Mouse (Mus musculus): Measurements from ENCODE around the gene Nectin1. TPM values are rescaled to one million over a fixed set of nuclear protein-coding genes. Genes with fewer than 3 reads are reported as not detected.

Gene Nectin1
- total RNA-seq, 2 experiments from 2014 or later, result 3.0 to 3.6 TPM

DNA sequence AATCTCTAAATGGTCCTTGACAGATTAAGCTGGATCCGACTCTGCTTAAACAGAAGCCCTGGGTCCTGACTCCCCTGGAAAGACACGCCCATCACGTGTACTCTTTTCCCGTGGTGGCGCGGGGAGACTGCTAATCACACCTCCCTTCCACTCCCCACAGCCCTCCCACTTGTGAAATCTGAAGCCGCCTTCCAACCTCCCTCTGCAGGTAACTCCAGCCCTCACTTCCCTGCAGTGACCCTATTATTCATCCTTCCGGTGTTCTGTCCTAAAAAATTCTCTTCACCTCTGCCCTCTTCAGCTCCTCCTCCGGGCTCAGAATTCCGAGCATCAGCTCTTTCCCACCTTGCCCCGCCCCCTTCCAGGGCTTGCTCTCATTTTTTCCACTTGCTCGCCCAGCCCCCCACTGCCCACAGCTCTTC, 5.9 kb upstream of the Nectin1 start:
- intact Hi-C loops (cut with DNase I), result no loop called here
- no peak for DNase-seq (ENCODE audit: low spot score)

DNA sequence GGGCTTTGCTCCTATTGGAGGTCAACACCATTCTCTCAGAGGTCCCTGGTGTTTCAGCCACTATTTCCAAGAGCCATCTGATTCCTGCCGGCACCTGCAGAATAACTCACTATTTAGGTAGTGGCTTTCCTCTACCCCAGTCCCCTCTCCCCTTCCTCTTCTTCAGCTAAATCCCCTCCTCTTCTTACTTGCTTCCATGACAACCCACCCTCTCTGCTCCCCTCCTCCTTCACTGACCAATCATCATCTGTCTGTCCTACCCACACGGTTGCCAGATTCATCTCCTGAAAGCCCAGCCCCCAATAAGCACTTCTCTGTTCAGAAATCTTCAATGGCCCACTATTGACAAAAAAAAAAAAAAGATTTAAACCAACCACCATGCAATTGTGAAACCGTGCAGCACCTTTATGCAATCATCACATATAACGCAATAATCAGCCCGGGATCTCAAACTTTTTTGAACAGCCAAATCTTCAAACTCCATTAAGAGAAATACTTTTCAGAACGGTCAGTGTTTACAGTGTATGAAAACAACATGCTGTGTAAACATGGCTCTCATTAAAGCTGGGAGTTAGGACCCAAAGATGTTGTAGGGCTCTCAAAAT, 5.2 kb upstream of the Nectin1 start:
- intact Hi-C loops (cut with DNase I), result no loop called here
- no peak for DNase-seq (ENCODE audit: low spot score)

DNA sequence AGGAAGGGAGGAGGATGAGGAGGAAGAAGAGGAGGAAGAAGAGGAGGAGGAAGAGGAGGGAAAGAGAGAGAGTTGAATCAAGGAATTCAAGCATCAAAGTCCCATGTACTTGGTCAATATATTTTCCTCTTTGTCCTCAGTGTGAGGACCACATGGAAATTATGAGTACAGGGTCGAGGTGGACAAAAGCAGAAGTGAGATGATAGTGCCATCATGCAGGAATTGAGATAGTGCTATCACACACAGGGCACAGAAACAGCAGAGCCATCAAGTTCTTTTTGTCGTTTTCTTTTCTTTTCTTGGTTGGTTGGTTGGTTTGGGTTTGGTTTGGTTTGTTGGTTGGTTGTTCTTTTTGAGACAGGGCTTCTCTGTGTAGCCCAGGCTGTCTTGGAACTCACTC, 2.5 kb upstream of the Nectin1 start:
- no peak for DNase-seq (ENCODE audit: low spot score)
- intact Hi-C loops (cut with DNase I), result loop anchor here (5.0 kb wide), 2 partner anchors 106 to 181 kb away; no protein-coding TSS in a partner anchor

DNA sequence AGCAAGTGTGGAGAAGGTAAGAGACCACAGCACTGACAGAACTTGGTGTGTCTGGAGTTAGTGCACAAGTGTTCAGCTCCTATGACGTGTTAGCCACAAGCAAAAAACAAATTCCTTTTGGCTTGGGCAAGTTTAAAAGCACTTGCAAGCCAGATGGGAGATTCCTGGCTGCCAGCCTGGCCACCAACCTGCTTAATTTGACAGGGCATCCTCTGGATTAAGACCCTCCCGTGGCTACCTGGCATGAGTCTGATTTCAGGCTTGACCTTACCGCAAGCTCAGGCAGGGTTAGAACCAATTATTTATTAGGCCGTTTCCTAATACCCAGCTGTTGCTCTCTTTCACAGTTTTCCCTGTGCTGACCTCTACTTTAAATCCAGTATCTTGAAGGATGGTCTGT, 1.7 kb upstream of the Nectin1 start:
- no peak for DNase-seq (ENCODE audit: low spot score)
- intact Hi-C loops (cut with DNase I), result loop anchor here (2.0 to 5.0 kb wide), 3 partner anchors 61 to 180 kb away; no protein-coding TSS in a partner anchor

DNA sequence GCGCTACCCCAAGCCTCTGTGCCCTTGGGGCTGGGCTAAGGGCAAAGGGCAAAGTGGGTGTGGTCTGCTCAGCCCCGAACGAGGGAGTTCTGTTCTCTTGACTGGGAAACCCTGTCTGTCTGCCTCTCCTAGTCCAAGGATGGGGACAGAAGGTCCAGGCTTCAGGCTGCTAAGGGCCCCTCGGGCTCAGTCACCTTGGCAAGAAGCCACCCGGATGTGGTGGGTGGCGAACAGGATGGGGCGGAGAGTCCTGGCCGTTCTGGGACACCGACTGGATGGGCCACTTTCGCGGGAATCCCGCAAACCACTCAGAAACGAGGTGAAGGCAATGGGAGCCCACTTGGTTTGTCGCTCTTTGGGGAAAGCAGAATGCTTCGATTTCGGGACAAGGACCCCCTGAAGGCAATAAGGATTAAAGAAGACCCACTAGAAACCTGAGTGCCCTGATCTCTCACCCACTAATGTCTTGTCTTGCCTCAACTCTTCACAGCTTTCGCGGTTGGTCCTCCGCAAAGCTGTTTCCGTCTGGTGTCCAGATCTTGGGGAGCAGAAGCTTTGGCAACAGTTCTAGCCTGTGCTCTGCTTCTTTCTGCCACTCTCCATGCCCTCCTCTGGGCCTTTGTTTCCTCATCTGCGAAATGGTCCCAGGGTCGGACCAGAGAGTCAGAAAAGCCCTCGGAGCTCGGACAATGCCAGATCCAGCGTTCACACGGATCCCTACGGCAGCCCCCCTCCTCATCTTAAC, 710 bp upstream of the Nectin1 start:
- intact Hi-C loops (cut with DNase I), result loop anchor here (2.0 to 5.0 kb wide), 3 partner anchors 60 to 179 kb away; no protein-coding TSS in a partner anchor
- peak; percentile 74 for DNase-seq (ENCODE audit: low spot score)

DNA sequence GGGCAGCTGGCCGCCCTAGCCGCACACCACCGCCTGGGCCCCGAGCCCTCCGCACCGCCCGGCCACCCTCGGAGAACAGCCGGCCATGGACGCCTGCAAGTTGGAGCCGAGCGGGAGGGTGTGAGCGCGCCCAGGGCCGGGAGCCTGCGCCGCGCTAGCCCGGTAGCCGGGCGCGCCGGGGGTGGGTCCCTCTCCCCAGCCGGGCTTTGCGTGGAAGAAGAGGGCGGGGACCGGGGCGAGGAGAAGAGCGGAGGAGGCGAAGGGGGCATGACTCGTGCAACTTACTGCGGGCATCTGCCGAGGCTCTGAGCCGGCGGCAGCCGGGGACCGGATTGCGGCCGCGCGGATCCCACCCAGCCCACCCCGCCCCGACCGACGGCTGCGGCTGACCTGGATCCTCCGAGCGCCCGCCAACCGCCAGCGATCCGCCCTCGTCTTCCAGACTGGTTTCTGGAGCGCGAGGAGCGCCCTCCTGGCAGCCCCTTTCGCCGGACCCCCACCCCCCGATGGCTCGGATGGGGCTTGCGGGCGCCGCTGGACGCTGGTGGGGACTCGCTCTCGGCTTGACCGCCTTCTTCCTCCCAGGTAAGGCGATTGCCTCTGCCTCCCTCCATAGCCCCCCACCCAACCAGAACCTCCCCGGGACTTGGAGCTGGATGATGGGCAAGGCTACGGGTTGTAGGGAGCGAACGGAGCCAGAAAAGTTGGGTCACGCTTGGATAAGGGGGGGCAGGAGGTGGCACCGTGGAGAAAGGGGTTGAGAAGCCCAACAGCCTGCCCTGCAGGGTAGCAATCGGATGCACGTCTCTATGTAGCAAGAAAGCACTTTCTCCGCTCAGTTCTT, 576 bp downstream of the Nectin1 start:
- DNase-seq (ENCODE audit: low spot score), result no peak
- intact Hi-C loops (cut with DNase I), result loop anchor here (2.0 to 5.0 kb wide), 3 partner anchors 103 to 228 kb away; no protein-coding TSS in a partner anchor

DNA sequence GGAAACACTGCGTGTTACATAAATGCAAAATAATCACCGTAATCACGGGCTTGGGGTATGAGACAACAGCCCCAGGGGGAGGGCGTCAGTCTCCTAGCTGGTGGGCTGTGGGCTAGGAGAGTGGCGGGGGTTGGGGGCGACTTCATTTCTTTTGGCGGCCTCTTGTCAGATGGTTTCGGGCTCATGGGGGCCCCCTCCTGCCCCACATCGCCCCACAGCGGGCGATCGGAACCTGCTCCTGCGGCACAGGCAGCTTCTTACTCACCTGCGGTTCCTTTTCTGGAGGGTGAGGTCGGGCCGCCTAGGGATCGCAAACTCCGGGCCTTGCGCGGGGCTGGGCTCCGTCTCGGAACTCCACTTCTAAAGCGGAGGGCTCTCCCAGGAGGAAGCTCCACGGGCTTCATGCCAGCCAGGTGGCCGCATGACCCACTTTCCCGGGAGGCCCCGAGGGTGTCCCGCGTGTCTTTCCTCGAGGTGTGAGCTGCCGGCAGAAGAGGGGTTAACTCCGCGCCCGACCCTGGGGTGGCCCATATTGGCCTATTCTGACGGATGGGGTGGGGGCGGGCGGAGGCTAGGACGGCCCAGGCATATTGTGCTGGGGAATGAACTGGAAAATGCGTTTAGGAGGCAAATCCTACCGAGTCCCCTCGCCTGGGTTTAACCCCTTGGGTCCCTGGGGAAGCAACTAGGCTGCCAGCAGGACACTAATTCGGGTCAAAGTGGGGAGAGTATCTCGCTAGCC, 1.4 kb downstream of the Nectin1 start:
- DNase-seq (ENCODE audit: low spot score), result no peak
- intact Hi-C loops (cut with DNase I), result loop anchor here (2.0 kb wide), 1 partner anchor 228 kb away; no protein-coding TSS in a partner anchor

DNA sequence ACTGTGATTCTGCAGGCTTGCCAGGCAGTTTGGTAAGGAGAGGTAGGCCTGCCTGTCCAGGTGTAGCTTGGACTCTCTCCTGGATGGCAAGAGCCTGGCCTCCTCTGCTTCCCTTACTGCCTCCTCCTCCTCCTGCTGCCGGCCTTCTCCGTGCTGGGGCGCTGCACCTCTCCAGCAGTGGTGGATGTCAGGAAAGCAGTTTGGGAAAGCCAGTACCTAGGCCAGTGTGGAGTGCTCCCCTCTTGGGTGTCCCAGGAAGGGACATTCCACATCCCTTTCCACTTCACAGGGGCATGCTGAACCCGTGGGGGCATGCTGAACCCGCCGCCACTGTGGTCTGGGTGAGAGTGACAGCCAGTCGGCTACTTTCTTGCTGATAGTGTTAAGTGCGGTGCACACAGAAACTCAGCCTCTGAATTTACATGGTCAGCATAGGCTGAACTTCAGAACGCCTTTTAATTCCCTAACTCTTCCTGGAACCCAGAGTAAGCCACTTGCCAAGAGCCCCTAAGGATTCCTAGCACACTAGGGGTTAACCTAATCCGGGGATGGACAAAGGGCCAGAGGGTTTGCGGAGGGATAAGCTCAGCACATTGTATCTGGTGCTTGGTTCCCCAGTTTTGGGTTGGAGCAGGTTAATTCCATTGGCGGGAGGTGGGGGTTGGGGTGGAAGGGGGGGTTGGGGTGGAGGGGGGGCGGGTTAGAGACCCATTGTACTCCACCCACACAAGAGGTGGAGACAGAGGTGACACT, 2.3 kb downstream of the Nectin1 start:
- intact Hi-C loops (cut with DNase I), result loop anchor here (2.0 kb wide), 1 partner anchor 227 kb away; no protein-coding TSS in a partner anchor
- DNase-seq (ENCODE audit: low spot score), result no peak

DNA sequence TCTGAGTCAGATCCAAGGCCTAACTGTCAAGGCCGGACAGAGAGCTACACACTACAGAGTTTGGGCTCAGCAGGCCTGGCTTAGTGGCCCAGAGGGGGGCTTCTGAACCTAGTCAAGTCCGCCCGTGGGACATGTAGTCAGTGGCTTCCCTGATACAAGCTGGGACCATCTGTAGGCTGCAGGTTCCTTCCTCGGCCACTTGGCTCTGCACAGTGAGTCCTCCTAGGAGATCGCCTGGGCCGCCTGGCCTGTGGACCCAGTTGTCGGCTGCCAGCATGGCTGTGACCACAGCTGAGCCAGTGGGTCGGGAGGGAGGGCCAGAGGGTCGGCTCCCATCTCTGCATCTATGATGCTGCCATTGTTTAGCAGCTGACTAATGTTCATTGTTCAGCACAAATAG, 3.9 kb downstream of the Nectin1 start:
- intact Hi-C loops (cut with DNase I), result no loop called here
- no peak for DNase-seq (ENCODE audit: low spot score)

DNA sequence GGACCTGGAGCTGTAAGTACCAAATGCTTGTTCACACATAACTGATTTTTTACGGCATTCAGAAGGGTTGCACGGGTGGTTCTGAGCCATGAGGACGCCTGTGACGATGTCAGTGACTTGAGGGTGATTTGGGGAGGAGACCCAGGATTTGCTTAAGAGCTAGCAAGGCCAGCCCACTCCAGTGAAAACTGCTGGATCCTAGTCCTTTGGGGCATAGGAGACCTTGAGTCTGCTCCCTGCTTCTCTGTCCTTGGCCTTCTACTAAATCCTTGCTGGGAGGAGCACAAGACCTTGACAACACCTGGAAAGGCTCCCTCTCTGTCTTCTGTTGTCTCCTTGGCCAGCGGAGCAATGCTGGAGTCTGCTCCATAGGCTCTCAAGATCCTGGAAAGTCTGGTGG, 4.7 kb downstream of the Nectin1 start:
- DNase-seq (ENCODE audit: low spot score), result no peak
- intact Hi-C loops (cut with DNase I), result no loop called here

DNA sequence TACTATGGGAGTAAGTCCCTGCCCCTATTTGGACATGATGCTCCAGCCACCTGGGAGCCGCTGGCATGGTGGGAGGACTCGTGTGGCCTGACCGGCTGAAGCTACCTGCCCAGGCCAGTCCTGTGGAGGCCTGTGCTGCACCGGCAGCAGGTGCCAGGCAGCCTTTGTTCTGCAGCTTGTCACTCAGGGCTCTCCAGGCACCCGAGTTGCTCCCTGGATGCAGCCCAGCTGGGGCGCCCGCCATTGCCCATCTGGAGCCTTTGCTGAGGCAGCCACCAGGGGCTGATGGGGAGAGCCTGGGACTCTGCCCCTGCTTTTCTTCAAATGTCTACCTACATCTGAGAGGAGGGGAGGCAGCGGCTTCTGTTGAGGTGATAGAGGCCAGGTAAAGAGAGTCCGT, 6.3 kb downstream of the Nectin1 start:
- intact Hi-C loops (cut with DNase I), result no loop called here
- DNase-seq (ENCODE audit: low spot score), result no peak

DNA sequence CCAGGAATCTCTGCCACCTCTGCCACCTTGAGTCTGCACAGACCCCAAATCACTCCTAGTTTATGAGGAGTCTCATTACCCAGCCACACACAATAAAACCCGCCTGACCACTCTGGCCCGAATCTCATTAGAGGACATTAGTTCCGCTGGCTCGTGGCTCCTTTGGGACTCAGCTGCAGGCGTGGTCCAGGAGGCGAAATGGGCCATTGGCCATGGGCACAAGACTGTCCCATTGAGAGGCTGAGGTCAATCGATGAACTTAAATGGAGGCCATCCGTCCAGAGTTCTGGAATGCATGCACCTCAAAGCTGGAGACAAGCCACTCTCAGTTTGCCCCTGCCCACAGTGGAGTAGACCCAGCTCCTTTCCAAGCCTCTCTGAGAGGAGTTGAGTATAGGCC, 7.3 kb downstream of the Nectin1 start:
- intact Hi-C loops (cut with DNase I), result no loop called here
- DNase-seq (ENCODE audit: low spot score), result no peak

DNA sequence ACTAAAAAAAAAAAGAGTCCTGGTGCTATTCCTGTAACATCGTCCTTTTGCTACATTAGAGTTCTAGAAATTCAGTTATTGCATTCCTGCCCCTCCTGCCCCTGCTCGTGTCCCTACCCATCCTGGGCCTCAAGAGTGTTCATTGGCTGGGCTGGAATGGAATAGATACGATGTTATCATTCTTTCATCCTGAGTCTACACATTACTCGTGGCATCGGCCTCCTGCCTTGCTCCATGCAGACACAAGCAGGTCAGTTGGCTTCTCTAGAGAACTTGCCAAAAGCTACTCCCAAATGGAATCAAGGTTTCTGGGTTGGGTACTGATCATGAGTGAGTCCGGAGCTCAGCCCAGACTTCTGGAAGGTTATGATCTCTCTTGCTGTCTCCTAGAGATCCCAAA, 9.7 kb downstream of the Nectin1 start:
- intact Hi-C loops (cut with DNase I), result no loop called here
- DNase-seq (ENCODE audit: low spot score), result no peak

DNA sequence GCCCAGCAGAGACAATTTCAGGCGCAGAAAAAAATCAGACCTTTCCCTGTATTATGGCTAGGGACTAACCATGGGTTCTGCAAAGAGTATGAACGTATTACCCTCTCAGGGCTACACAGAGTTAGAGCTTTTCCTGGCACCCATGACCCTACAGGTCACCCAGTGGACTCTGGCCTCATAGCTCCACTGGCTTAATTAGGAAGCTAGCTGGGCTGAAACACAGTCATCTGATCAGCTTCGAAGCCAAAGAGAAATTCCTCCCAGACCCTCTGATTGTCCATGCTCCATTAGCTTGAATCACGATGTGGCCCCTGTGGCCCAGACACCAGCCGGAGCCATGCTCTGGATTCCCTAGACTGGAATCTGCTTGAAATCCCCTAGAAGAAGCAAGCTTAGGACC, 10.3 kb downstream of the Nectin1 start:
- DNase-seq (ENCODE audit: low spot score), result no peak

DNA sequence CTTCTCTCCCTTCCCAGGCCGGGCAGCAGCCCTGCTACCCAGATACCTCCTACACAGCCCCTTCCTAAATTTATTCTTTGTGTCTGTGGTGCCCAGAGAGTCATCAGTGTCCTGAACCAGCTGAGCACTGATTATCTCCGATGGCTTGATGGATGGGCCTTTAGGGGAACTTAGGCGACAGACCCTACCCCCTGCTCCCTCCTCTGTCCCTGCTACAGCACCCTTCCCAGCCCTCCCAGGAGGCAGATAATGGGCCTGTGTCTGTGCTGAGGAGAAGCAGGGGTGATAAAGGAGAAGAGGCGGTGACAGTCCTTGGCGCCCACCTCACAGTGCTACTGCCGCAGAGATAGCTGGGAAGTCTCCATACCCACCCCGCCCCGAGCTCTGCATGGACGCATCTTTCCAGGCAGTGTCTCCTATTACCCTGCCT, 11.0 kb downstream of the Nectin1 start:
- no peak for DNase-seq (ENCODE audit: low spot score)
- intact Hi-C loops (cut with DNase I), result no loop called here

More for the DNA sequence above, 10.3 kb downstream of the Nectin1 start:
- intact Hi-C loops (cut with DNase I), result no loop called here

DNA sequence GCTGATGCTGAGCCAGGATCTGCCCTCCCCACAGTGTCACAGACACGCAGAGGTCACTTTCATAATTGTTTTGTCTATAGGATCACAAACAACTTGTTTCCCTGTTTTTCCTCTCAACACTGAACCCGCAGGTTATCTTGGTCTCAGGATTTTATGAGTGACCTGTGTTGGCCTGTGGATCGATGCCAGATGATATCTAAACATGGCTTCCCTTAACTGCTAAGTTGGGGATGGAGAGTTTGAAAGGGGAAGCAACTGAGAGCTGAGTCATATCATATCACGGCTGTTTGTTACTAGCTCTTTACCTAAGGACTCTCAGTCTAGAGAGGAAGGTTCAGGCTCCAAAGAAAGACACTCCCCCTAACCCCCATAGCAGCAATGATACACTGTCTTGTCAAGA, 11.7 kb downstream of the Nectin1 start:
- intact Hi-C loops (cut with DNase I), result no loop called here
- DNase-seq (ENCODE audit: low spot score), result no peak

DNA sequence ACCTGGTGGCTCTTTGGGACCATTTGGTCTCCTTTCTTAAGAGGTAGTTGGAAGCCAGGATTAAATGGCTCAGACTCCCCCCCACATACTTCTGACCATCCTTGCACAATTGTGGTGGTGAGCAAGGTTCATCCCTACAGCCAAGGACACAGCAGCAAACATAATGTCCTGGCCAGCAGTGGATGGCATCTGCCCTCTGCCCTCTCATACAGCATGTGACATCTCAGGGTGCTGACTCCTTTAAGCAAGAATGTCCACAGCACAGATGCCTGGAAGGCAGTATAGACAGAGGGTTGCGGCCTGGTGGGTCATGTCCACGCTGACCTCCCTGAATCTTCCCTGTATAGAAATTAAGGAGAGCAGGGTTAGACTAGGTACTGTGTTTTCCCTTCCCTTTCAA, 12.1 kb downstream of the Nectin1 start:
- intact Hi-C loops (cut with DNase I), result no loop called here
- no peak for DNase-seq (ENCODE audit: low spot score)

DNA sequence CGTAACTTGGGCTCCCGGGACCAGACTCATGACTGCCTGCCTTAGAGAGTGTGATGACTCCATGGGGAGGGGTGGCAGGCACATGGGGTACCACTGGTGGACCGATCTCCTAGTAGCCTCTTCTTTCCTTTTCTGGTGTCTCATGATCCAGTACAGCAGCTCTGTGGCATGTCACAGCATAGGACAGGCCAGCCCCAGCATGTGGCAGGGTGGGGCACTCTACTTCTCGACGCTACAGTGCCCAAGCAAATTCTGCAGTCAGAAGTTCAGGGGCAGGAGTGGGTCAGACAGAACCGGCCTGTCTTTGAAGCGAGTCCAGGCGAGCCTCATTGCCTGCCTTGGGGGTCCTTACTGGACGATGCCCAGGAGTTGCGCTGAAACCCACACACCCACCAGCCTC, 13.4 kb downstream of the Nectin1 start:
- no peak for DNase-seq (ENCODE audit: low spot score)
- intact Hi-C loops (cut with DNase I), result no loop called here

Data from heart, postnatal 25 days (tissue).